Mouse (Mus musculus): ENCODE results near the gene Hspa4. TPM values are rescaled to one million over a fixed set of nuclear protein-coding genes. Genes with fewer than 3 reads are reported as not detected.
A peak's percentile ranks its signal among the peaks of the same experiment; 100 is the strongest.
"Not testable (repeated sequence)": the region's sequence is repeated elsewhere in the genome, so short reads cannot be mapped to it uniquely, and the experiment has no call there.

Gene Hspa4
- 51.5 and 52.8 TPM in 2 replicates for polyA plus RNA-seq (2015; fragmentation: Nextera tagmentation; extraction: Ambion mirVana)

GRCm38 (mm10) chr11:53300330-53301166, at the start of gene Hspa4:
Gene Hspa4, minus strand, starts transcription at chr11:53300457.
- no peaks in the 10 kb centered on the region for H3K9me3 ChIP-seq
- H3K36me3 ChIP-seq, result no peaks in the 10 kb centered on the region
- H3K4me3 ChIP-seq, result peak within 1 kb of the TSS; percentile 98
- peak within 1 kb of the TSS; percentile 75 for H3K4me2 ChIP-seq
- peak within 1 kb of the TSS; percentile 95 for H3K27ac ChIP-seq
- H3K4me1 ChIP-seq (replicated peaks), result peaks cover 35% of the 10 kb centered on the region
- peak; percentile 98 for ATAC-seq (ENCODE audit: low FRiP score)
- WGBS, result 1% methylated on average over 58 of the region's 58 CpGs
- peak within 1 kb of the TSS; percentile 99 for H3K9ac ChIP-seq
- H3K27me3 ChIP-seq, result no peaks in the 10 kb centered on the region

GRCm38 (mm10) chr11:53345738-53346137, 45.5 kb upstream of the Hspa4 start:
- H3K36me3 ChIP-seq, result no peaks in the 10 kb centered on the region
- no peak overlapping the region for H3K27ac ChIP-seq
- WGBS, result 70% methylated on average over 2 of the region's 2 CpGs
- H3K4me3 ChIP-seq, result no peak overlapping the region
- no peak for ATAC-seq (ENCODE audit: low FRiP score)
- no peaks in the 10 kb centered on the region for H3K9me3 ChIP-seq
- no peak overlapping the region for H3K9ac ChIP-seq
- H3K27me3 ChIP-seq, result no peaks in the 10 kb centered on the region
- no peaks in the 10 kb centered on the region; the same call in 1 of the 2 replicates for H3K4me1 ChIP-seq (replicated peaks)
- H3K4me2 ChIP-seq, result no peak overlapping the region

GRCm38 (mm10) chr11:53345328-53345727, 45.1 kb upstream of the Hspa4 start:
- no peak for ATAC-seq (ENCODE audit: low FRiP score)

GRCm38 (mm10) chr11:53342711-53343110, 42.5 kb upstream of the Hspa4 start:
- Histone ChIP-seq H3K27me3 (no peaks in the 10 kb centered on the region), H3K9me3 (no peaks in the 10 kb centered on the region), H3K4me1 (replicated peaks) (no peaks in the 10 kb centered on the region), H3K27ac (no peak overlapping the region), H3K4me2 (no peak overlapping the region), H3K4me3 (no peak overlapping the region), H3K9ac (no peak overlapping the region), H3K36me3 (no peaks in the 10 kb centered on the region)
- ATAC-seq (ENCODE audit: low FRiP score), result no peak
- WGBS, result 77% methylated on average over 5 of the region's 5 CpGs

More at GRCm38 (mm10) chr11:53345328-53345727, 45.1 kb upstream of the Hspa4 start:
- no peaks in the 10 kb centered on the region; the same call in 1 of the 2 replicates for H3K4me1 ChIP-seq (replicated peaks)
- H3K4me3 ChIP-seq, result no peak overlapping the region
- H3K9me3 ChIP-seq, result no peaks in the 10 kb centered on the region
- H3K27me3 ChIP-seq, result no peaks in the 10 kb centered on the region
- H3K4me2 ChIP-seq, result no peak overlapping the region
- H3K27ac ChIP-seq, result no peak overlapping the region
- WGBS, result 48% methylated on average over 5 of the region's 5 CpGs
- no peaks in the 10 kb centered on the region for H3K36me3 ChIP-seq
- no peak overlapping the region for H3K9ac ChIP-seq

- not testable (repeated sequence) for H3K27ac ChIP-seq
Measured at GRCm38 (mm10) chr11:53341019-53341418, 40.8 kb upstream of the Hspa4 start.

GRCm38 (mm10) chr11:53337684-53338083, 37.4 kb upstream of the Hspa4 start:
- no peaks in the 10 kb centered on the region for H3K4me1 ChIP-seq (replicated peaks)
- peaks cover 10% of the 10 kb centered on the region for H3K36me3 ChIP-seq
- H3K27me3 ChIP-seq, result no peaks in the 10 kb centered on the region
- H3K9me3 ChIP-seq, result no peaks in the 10 kb centered on the region
- H3K9ac ChIP-seq, result no peak overlapping the region
- WGBS, result 65% methylated on average over 8 of the region's 8 CpGs
- no peak overlapping the region for H3K4me2 ChIP-seq
- no peak for ATAC-seq (ENCODE audit: low FRiP score)
- no peak overlapping the region for H3K27ac ChIP-seq
- H3K4me3 ChIP-seq, result no peak overlapping the region

More at GRCm38 (mm10) chr11:53341019-53341418, 40.8 kb upstream of the Hspa4 start:
- H3K9ac ChIP-seq; H3K4me1 ChIP-seq (replicated peaks); H3K4me2 ChIP-seq; H3K36me3 ChIP-seq; ATAC-seq (ENCODE audit: low FRiP score); H3K9me3 ChIP-seq; H3K27me3 ChIP-seq; H3K4me3 ChIP-seq: not testable (repeated sequence)
- 92% methylated on average over 9 of the region's 10 CpGs for WGBS

- H3K27me3 ChIP-seq, result no peaks in the 10 kb centered on the region
- no peaks in the 10 kb centered on the region for H3K9me3 ChIP-seq
- 92% methylated on average over 1 of the region's 1 CpGs for WGBS
- H3K9ac ChIP-seq, result no peak overlapping the region
- no peak overlapping the region for H3K4me2 ChIP-seq
- peaks cover 17% of the 10 kb centered on the region for H3K36me3 ChIP-seq
- no peaks in the 10 kb centered on the region for H3K4me1 ChIP-seq (replicated peaks)
- no peak for ATAC-seq (ENCODE audit: low FRiP score)
- H3K27ac ChIP-seq, result no peak overlapping the region
- H3K4me3 ChIP-seq, result no peak overlapping the region
Measured at GRCm38 (mm10) chr11:53336924-53337323, 36.7 kb upstream of the Hspa4 start.

DNA sequence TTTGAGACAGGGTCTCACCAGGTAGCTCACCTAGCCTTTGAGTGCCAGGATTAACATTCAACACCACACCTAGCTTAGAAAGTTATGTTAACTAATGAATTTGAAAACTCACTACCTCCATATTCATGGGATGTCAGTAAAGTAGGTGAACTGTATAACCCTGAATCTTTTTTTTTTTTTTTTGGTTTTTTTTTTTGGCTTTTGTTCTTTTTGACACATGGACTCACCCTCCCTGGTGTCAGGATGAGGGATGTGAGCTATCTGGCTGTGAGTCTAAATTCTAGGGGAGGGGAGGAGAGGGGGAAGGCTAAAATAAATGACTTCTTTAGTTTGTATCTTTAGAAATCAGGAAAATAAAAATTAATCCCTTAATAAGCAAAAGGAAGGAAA, 35.9 kb upstream of the Hspa4 start:
- Histone ChIP-seq H3K27ac (no peak overlapping the region), H3K4me1 (replicated peaks) (no peaks in the 10 kb centered on the region), H3K9me3 (no peaks in the 10 kb centered on the region), H3K4me3 (no peak overlapping the region), H3K27me3 (no peaks in the 10 kb centered on the region), H3K4me2 (no peak overlapping the region), H3K9ac (no peak overlapping the region), H3K36me3 (peaks cover 25% of the 10 kb centered on the region)
- ATAC-seq (ENCODE audit: low FRiP score), result no peak

GRCm38 (mm10) chr11:53335505-53336181, 35.4 kb upstream of the Hspa4 start:
- peaks cover 30% of the 10 kb centered on the region for H3K36me3 ChIP-seq
- ATAC-seq (ENCODE audit: low FRiP score), result no peak
- no peaks in the 10 kb centered on the region for H3K27me3 ChIP-seq
- H3K4me2 ChIP-seq, result no peak overlapping the region
- H3K4me3 ChIP-seq, result no peak overlapping the region
- no peak overlapping the region for H3K27ac ChIP-seq
- no peaks in the 10 kb centered on the region for H3K4me1 ChIP-seq (replicated peaks)
- H3K9ac ChIP-seq, result no peak overlapping the region
- WGBS, result 38% methylated on average over 3 of the region's 3 CpGs
- no peaks in the 10 kb centered on the region for H3K9me3 ChIP-seq

- Histone ChIP-seq H3K36me3 (peaks cover 61% of the 10 kb centered on the region), H3K4me1 (replicated peaks) (no peaks in the 10 kb centered on the region), H3K9me3 (no peaks in the 10 kb centered on the region), H3K27me3 (no peaks in the 10 kb centered on the region), H3K4me3 (no peak overlapping the region), H3K27ac (no peak overlapping the region), H3K4me2 (no peak overlapping the region), H3K9ac (no peak overlapping the region)
- WGBS, result 88% methylated on average over 14 of the region's 14 CpGs
- ATAC-seq (ENCODE audit: low FRiP score), result no peak
Measured at GRCm38 (mm10) chr11:53332076-53332680, 31.9 kb upstream of the Hspa4 start.

- ATAC-seq (ENCODE audit: low FRiP score), result no peak
- Histone ChIP-seq H3K9me3 (no peaks in the 10 kb centered on the region), H3K4me1 (replicated peaks) (no peaks in the 10 kb centered on the region), H3K27me3 (no peaks in the 10 kb centered on the region), H3K9ac (no peak overlapping the region), H3K27ac (no peak overlapping the region), H3K4me2 (no peak overlapping the region), H3K36me3 (peaks cover 64% of the 10 kb centered on the region), H3K4me3 (no peak overlapping the region)
- 97% methylated on average over 6 of the region's 6 CpGs for WGBS
Measured at GRCm38 (mm10) chr11:53331121-53331520, 30.9 kb upstream of the Hspa4 start.

GRCm38 (mm10) chr11:53330325-53330724, 30.1 kb upstream of the Hspa4 start:
- Histone ChIP-seq H3K9me3 (no peaks in the 10 kb centered on the region), H3K9ac (no peak overlapping the region), H3K4me2 (no peak overlapping the region), H3K4me3 (no peak overlapping the region), H3K27me3 (no peaks in the 10 kb centered on the region), H3K36me3 (peaks cover 64% of the 10 kb centered on the region), H3K27ac (no peak overlapping the region), H3K4me1 (replicated peaks) (peaks cover 4% of the 10 kb centered on the region)
- no peak for ATAC-seq (ENCODE audit: low FRiP score)
- WGBS, result 93% methylated on average over 7 of the region's 7 CpGs

Measured in hindbrain, embryonic 13.5 days (tissue).